Mouse (Mus musculus) cerebellum, adult 9-10 months (tissue): ENCODE measurements at regions not wholly inside any gene's neighbourhood (a gene's known extent, or its start where the extent isn't known, plus 50 kb on each side); places are given as distances from the start of the nearest gene placed in this dataset.

Experiments
- DNase-seq: peaks from one replicate; pipeline ENCODE4 v3.0.0; 2022

GRCm38 (mm10) chr19:42673133-42673532, 60.5 kb upstream of the Loxl4 start:
- peak; percentile 26 for DNase-seq

DNA sequence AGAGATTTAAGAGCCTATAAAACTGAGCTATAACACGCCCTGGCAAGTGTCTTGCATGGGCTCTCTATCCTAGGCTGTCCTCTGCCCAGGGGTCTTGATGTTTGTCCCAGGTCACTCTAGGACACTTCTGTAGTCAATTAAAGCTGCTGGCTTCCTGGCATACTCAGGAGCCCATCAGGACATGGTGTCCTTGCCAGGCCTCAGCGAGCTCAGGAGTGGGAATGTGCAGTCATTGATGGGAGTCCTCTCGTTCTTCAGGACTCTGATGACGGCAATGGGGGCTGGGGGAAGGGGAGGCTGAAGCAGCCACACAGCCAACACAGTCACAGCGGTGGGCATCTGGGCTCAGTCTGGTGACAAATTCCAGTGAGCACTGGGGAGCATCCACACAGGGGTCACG, 57.3 kb upstream of the Loxl4 start:
- DNase-seq = no peak

GRCm38 (mm10) chr19:42668385-42669098, 55.9 kb upstream of the Loxl4 start:
- no peak for DNase-seq

DNA sequence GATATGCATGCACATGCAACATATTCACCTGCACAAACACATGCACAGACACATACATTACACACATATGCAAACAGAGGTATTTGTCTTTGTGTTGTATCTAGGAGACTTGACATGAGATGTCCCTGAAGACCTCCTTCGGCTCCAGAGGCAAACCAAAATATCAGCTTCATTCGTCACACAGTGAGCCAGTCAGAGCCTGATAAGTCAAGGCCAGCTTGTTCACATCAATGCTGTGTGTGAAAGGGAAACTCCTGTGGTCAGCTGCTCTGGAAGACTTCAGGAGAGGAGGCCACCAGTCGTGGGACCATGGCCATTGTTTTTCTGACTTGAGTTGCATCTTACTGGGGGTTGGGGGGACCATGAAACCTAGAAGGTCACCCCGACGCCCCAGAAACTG, 54.3 kb upstream of the Loxl4 start:
- DNase-seq = no peak
